Mouse (Mus musculus) lung, embryonic 14.5 days (tissue): ENCODE measurements around the gene R3hdm4. TPM values are rescaled to one million over a fixed set of nuclear protein-coding genes. Genes with fewer than 3 reads are reported as not detected.

Experiments
- ATAC-seq: fragments of 200-750 bp; cut with Nextera tagmentation; 2 replicates; pipeline ENCODE4 v1.8.0; 2017; ENCODE audit warnings: mild to moderate bottlenecking, moderate TSS enrichment, moderate library complexity; ENCODE audit not compliant: insufficient read depth
- DNase-seq: peaks from one replicate; pipeline ENCODE4 v3.0.0-alpha.2; 2015
- H3K27ac ChIP-seq: fragments of 300-500 bp; sonication (generic); 2 replicates; pipeline ENCODE4 v1.5.1; 2014; ENCODE audit warnings: low read depth, mild to moderate bottlenecking, moderate library complexity
- H3K27me3 ChIP-seq: fragments of 300-500 bp; sonication (generic); 2 replicates; pipeline ENCODE4 v1.6.1; 2014; ENCODE audit warnings: low read length, control low read depth; ENCODE audit not compliant: insufficient read depth
- H3K36me3 ChIP-seq: fragments of 300-500 bp; sonication (generic); 2 replicates; pipeline ENCODE4 v1.6.1; 2014; ENCODE audit warnings: control low read depth; ENCODE audit not compliant: insufficient read depth
- H3K4me1 ChIP-seq: fragments of 300-500 bp; sonication (generic); 2 replicates; pipeline ENCODE4 v1.6.1; 2014; ENCODE audit warnings: antibody characterized with exemption, control low read depth; ENCODE audit not compliant: insufficient read depth
- H3K4me2 ChIP-seq: fragments of 300-500 bp; sonication (generic); 2 replicates; pipeline ENCODE4 v1.6.1; 2014; ENCODE audit warnings: mild to moderate bottlenecking
- H3K4me3 ChIP-seq: fragments of 300-500 bp; sonication (generic); 2 replicates; pipeline ENCODE4 v1.5.1; 2014; ENCODE audit warnings: low read depth, low read length
- H3K9ac ChIP-seq: fragments of 300-500 bp; sonication (generic); 2 replicates; pipeline ENCODE4 v1.6.1; 2014
- H3K9me3 ChIP-seq: fragments of 300-500 bp; sonication (generic); 2 replicates; pipeline ENCODE4 v1.6.1; 2016; ENCODE audit warnings: low read depth, low read length, control low read depth
- CTCF ChIP-seq: IDR thresholded peaks from 2 replicates; pipeline ENCODE4 v1.5.1; 2016; ENCODE audit warnings: antibody characterized with exemption, low read depth
- WGBS: fragments of 180-500 bp; shearing (Covaris S2); extraction: QIAGEN DNeasy Blood & Tissue Kit; methylation state at CpG from one replicate; pipeline ENCODE4 v1.1.7; 2014; 5-methylcytosine and 5-hydroxymethylcytosine counted together
- polyA plus RNA-seq: library from polyadenylated mRNA; unstranded; fragments of >200 nt; fragmentation: Nextera tagmentation; extraction: Ambion mirVana; gene quantifications from 2 replicates; pipeline ENCODE4 v1.2.1, GENCODE M21; 2014

The R3hdm4 gene
- polyA plus RNA-seq, 1 experiment from 2014 or later = 132 TPM

DNA sequence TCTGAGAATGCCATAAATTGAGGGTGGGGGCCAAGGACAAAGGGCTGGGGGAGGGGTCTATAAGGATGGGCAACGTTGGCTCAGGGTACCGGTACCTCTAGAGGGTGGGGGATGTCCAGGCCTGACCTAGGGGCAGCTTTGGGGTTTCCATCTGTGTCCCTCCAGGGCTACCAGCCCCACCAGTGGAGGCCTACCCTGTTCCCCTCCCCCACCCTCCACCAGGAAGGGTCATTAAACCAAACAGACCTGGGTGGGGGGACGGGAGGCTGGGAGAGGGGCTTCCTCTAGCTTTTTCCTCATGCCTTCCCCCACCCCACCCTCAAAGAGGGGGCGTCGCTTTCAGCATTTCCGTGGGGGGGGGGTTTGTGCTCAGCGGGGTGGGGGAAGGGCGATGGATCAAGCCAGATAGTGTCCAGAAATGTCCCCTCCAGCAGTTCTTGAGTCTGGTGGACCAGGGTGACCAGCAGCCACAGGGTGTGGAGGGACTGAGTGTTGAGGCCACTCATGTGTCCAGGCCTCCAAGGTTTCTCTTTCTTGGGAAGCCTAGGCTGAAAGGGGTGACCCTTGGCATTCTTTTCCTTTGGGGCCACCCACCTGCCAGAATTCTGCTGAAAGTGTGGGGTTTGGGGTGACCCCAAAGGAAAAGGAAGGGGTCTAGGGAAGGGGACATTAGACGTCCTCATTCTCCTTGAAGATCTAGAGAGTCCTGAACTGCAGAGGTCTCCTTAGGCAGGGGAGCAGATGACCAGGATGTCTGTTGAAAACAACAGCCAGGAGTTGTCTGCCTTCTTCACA lies 8.1 kb upstream of the R3hdm4 start:
- Histone ChIP-seq H3K27ac (peak overlapping the region; percentile 65), H3K36me3 (peaks cover 30% of the 10 kb centered on the region), H3K27me3 (no peaks in the 10 kb centered on the region), H3K4me2 (peak overlapping the region; percentile 98), H3K9ac (peak overlapping the region; percentile 36; the same call in 1 of the 2 replicates), H3K9me3 (no peaks in the 10 kb centered on the region), H3K4me3 (peak overlapping the region; percentile 94), H3K4me1 (peaks cover 27% of the 10 kb centered on the region)
- 21% methylated on average over 9 of the region's 9 CpGs for WGBS
- ATAC-seq (no peak), DNase-seq (no peak)
- TF ChIP-seq CTCF = no peak

DNA sequence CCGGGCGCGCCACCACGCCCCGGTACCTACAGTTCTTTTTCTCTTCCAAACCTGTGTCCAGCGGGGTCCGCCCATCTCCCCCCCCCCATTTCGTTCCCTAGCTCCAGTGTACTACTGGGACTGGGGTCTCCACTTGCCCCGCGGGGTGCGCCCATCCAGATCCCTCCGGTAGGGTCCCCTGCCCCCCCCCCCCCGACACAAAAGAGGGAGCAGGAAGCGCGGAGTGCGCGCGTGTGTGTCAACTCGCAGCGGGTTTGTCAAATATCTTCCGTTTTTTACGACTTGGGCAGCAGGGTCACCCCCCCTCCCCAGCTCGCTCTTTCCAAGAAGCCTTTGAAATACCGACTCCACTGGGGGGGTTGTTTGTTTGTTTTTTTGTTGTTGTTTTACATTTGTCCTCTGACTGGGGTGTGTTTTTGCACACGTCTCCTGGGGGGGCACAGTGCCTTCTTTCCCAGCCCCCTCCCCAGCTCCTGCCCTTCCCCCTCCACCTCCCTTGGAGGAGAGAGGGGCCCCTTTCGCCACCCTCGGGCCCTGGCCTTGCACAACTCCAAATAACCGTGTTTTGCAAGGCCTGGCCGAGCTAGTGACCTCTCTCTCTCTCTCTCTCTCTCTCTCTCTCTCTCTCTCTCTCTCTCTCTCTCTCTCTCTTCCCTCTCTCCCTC lies 7.2 kb upstream of the R3hdm4 start:
- peaks cover 19% of the 10 kb centered on the region for H3K4me1 ChIP-seq
- peak overlapping the region; percentile 87 for H3K9ac ChIP-seq
- ATAC-seq = no peak
- no peak for TF ChIP-seq CTCF
- peaks cover 3% of the 10 kb centered on the region; the same call in 1 of the 2 replicates for H3K27me3 ChIP-seq
- 1% methylated on average over 29 of the region's 29 CpGs for WGBS
- DNase-seq = peak; percentile 73
- peak overlapping the region; percentile 97 for H3K27ac ChIP-seq
- H3K36me3 ChIP-seq = peaks cover 25% of the 10 kb centered on the region
- H3K4me3 ChIP-seq = peak overlapping the region; percentile 94
- peak overlapping the region; percentile 98 for H3K4me2 ChIP-seq
- H3K9me3 ChIP-seq = no peaks in the 10 kb centered on the region

GRCm38 (mm10) chr10:79927324-79928029 lies 6.5 kb upstream of the R3hdm4 start:
- peak; percentile 80 for DNase-seq
- Histone ChIP-seq H3K4me1 (peaks cover 13% of the 10 kb centered on the region), H3K27me3 (peaks cover 10% of the 10 kb centered on the region), H3K36me3 (peaks cover 20% of the 10 kb centered on the region), H3K4me3 (peak overlapping the region; percentile 94), H3K9ac (peak overlapping the region; percentile 87), H3K9me3 (no peaks in the 10 kb centered on the region), H3K27ac (peak overlapping the region; percentile 97), H3K4me2 (peak overlapping the region; percentile 98)
- WGBS = under 1% methylated on average over 54 of the region's 54 CpGs
- TF ChIP-seq CTCF = peak; percentile 51
- ATAC-seq = peak; percentile 36

GRCm38 (mm10) chr10:79926491-79927323 lies 5.7 kb upstream of the R3hdm4 start, which contains the start of gene Arid3a:
Gene Arid3a (plus strand): TSS chr10:79927043.
- WGBS = under 1% methylated on average over 63 of the region's 63 CpGs
- ATAC-seq = peak; percentile 68

GRCm38 (mm10) chr10:79925785-79926490 lies 4.9 kb upstream of the R3hdm4 start:
- 7% methylated on average over 15 of the region's 15 CpGs for WGBS
- peak overlapping the region; percentile 64 for H3K9ac ChIP-seq
- TF ChIP-seq CTCF = no peak
- ATAC-seq = peak; percentile 2; the same call in 1 of the 2 replicates
- peak; percentile 42 for DNase-seq
- H3K27me3 ChIP-seq = peaks cover 25% of the 10 kb centered on the region
- peak overlapping the region; percentile 98 for H3K4me2 ChIP-seq
- H3K4me1 ChIP-seq = peaks cover 8% of the 10 kb centered on the region
- H3K36me3 ChIP-seq = peaks cover 4% of the 10 kb centered on the region; the same call in 1 of the 2 replicates
- peak overlapping the region; percentile 94 for H3K4me3 ChIP-seq
- no peak overlapping the region for H3K27ac ChIP-seq
- H3K9me3 ChIP-seq = no peaks in the 10 kb centered on the region

More at GRCm38 (mm10) chr10:79926491-79927323, 5.7 kb upstream of the R3hdm4 start, which contains the start of gene Arid3a:
- TF ChIP-seq CTCF = no peak
- DNase-seq = peak; percentile 96
- Histone ChIP-seq H3K4me3 (peak within 1 kb of the TSS; percentile 94), H3K36me3 (peaks cover 12% of the 10 kb centered on the region), H3K9ac (peak within 1 kb of the TSS; percentile 87), H3K27ac (peak within 1 kb of the TSS; percentile 97), H3K27me3 (peaks cover 18% of the 10 kb centered on the region), H3K4me2 (peak within 1 kb of the TSS; percentile 98), H3K4me1 (peaks cover 8% of the 10 kb centered on the region), H3K9me3 (no peaks in the 10 kb centered on the region)
